Mouse (Mus musculus): ENCODE measurements around the gene Gpr39. TPM values are rescaled to one million over a fixed set of nuclear protein-coding genes. Genes with fewer than 3 reads are reported as not detected.
A peak's percentile ranks its signal among the peaks of the same experiment; 100 is the strongest.

The Gpr39 gene
- polyA plus RNA-seq, 1 experiment = 45.4 TPM

- Histone ChIP-seq H3K4me3 (ENCODE audit: low read depth, low read length) (no peak overlapping the region), H3K36me3 (ENCODE audit: control insufficient read depth, insufficient read depth, low read length) (no peaks in the 10 kb centered on the region), H3K4me1 (ENCODE audit: control insufficient read depth, insufficient read depth, insufficient read length, low read length) (peaks cover 2% of the 10 kb centered on the region; the same call in 1 of the 2 replicates), H3K27me3 (ENCODE audit: control insufficient read depth, insufficient read depth, low read length) (no peaks in the 10 kb centered on the region), H3K27ac (ENCODE audit: insufficient read depth, low read depth, low read length) (no peak overlapping the region)
- TF ChIP-seq POLR2A (IDR thresholded peaks at IDR 0.05; ENCODE audit: low read depth, low read length) (no peak), CTCF (IDR thresholded peaks at IDR 0.05; ENCODE audit: extremely low read depth, insufficient read length, insufficient replicate concordance, low read depth, low read length) (no peak)
- WGBS = 81% methylated on average over 5 of the region's 5 CpGs
These were observed 19.4 kb upstream of the Gpr39 start for GRCm38 (mm10) chr1:125657416-125657815.

DNA sequence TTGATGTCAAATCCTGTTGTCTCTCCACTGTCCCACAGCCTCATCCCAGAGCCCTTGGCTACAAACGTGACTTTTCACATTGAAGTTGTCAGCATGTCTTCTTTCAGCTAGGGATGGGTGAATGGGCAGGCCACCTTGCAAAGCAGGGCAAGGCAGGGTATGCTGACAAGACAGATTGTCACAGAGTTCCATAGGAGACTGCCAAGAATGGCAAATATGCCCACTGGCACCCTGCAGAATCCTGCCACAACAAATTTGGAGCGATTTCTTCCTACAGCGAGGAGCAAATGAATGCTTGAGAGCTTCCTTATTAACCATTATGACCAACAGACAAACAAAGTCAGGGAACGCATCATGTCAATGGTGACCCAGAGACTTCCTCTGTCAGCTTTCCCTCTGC is 16.6 kb upstream of the Gpr39 start:
- Histone ChIP-seq H3K4me1 (ENCODE audit: control insufficient read depth, insufficient read depth, insufficient read length, low read length) (peaks cover 7% of the 10 kb centered on the region; the same call in 1 of the 2 replicates), H3K27me3 (ENCODE audit: control insufficient read depth, insufficient read depth, low read length) (no peaks in the 10 kb centered on the region), H3K4me3 (ENCODE audit: low read depth, low read length) (no peak overlapping the region), H3K36me3 (ENCODE audit: control insufficient read depth, insufficient read depth, low read length) (no peaks in the 10 kb centered on the region), H3K27ac (ENCODE audit: insufficient read depth, low read depth, low read length) (no peak overlapping the region)
- 92% methylated on average over 4 of the region's 4 CpGs for WGBS
- TF ChIP-seq CTCF (IDR thresholded peaks at IDR 0.05; ENCODE audit: extremely low read depth, insufficient read length, insufficient replicate concordance, low read depth, low read length) (no peak), POLR2A (IDR thresholded peaks at IDR 0.05; ENCODE audit: low read depth, low read length) (no peak)

GRCm38 (mm10) chr1:125660901-125661300 is 15.9 kb upstream of the Gpr39 start:
- Histone ChIP-seq H3K4me3 (ENCODE audit: low read depth, low read length) (no peak overlapping the region), H3K4me1 (ENCODE audit: control insufficient read depth, insufficient read depth, insufficient read length, low read length) (peaks cover 7% of the 10 kb centered on the region; the same call in 1 of the 2 replicates), H3K36me3 (ENCODE audit: control insufficient read depth, insufficient read depth, low read length) (no peaks in the 10 kb centered on the region), H3K27ac (ENCODE audit: insufficient read depth, low read depth, low read length) (no peak overlapping the region; the same call in 1 of the 2 replicates), H3K27me3 (ENCODE audit: control insufficient read depth, insufficient read depth, low read length) (no peaks in the 10 kb centered on the region)
- 92% methylated on average over 4 of the region's 4 CpGs for WGBS
- TF ChIP-seq POLR2A (IDR thresholded peaks at IDR 0.05; ENCODE audit: low read depth, low read length) (no peak), CTCF (IDR thresholded peaks at IDR 0.05; ENCODE audit: extremely low read depth, insufficient read length, insufficient replicate concordance, low read depth, low read length) (no peak)

- Histone ChIP-seq H3K27ac (ENCODE audit: insufficient read depth, low read depth, low read length) (peak overlapping the region; percentile 99), H3K27me3 (ENCODE audit: control insufficient read depth, insufficient read depth, low read length) (no peaks in the 10 kb centered on the region), H3K4me3 (ENCODE audit: low read depth, low read length) (no peak overlapping the region), H3K36me3 (ENCODE audit: control insufficient read depth, insufficient read depth, low read length) (no peaks in the 10 kb centered on the region), H3K4me1 (ENCODE audit: control insufficient read depth, insufficient read depth, insufficient read length, low read length) (peaks cover 7% of the 10 kb centered on the region; the same call in 1 of the 2 replicates)
- WGBS = 32% methylated on average over 2 of the region's 2 CpGs
- TF ChIP-seq CTCF (IDR thresholded peaks at IDR 0.05; ENCODE audit: extremely low read depth, insufficient read length, insufficient replicate concordance, low read depth, low read length) = no peak
- TF ChIP-seq POLR2A (IDR thresholded peaks at IDR 0.05; ENCODE audit: low read depth, low read length) = no peak
These were observed 14.7 kb upstream of the Gpr39 start for GRCm38 (mm10) chr1:125662058-125662457.

DNA sequence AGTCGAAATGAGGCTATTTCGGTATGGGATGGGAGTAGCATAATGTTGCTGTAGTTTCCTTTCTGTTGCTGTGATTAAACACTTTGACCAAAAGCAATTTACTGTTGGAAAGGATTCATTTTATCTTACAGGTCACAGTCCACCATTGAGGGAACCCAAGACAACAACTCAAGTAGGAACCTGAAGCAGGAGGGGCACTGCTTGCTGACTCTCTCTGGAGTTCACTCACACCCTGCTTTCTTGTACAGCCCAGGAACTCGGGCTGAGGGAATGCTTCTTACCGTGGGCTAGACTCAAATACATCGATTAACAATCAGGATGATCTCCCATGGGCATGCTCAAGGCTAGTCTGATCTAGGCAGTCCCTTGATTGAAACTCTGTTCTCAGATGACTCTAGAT is 14.1 kb upstream of the Gpr39 start:
- Histone ChIP-seq H3K36me3 (ENCODE audit: control insufficient read depth, insufficient read depth, low read length) (no peaks in the 10 kb centered on the region), H3K4me1 (ENCODE audit: control insufficient read depth, insufficient read depth, insufficient read length, low read length) (peaks cover 7% of the 10 kb centered on the region; the same call in 1 of the 2 replicates), H3K27ac (ENCODE audit: insufficient read depth, low read depth, low read length) (peak overlapping the region; percentile 99), H3K4me3 (ENCODE audit: low read depth, low read length) (no peak overlapping the region), H3K27me3 (ENCODE audit: control insufficient read depth, insufficient read depth, low read length) (no peaks in the 10 kb centered on the region)
- 31% methylated on average over 5 of the region's 5 CpGs for WGBS
- no peak for TF ChIP-seq CTCF (IDR thresholded peaks at IDR 0.05; ENCODE audit: extremely low read depth, insufficient read length, insufficient replicate concordance, low read depth, low read length)
- TF ChIP-seq POLR2A (IDR thresholded peaks at IDR 0.05; ENCODE audit: low read depth, low read length) = no peak

- peak overlapping the region; percentile 99 for H3K27ac ChIP-seq (ENCODE audit: insufficient read depth, low read depth, low read length)
- WGBS = 5% methylated on average over 4 of the region's 4 CpGs
- no peak overlapping the region for H3K4me3 ChIP-seq (ENCODE audit: low read depth, low read length)
- no peaks in the 10 kb centered on the region for H3K36me3 ChIP-seq (ENCODE audit: control insufficient read depth, insufficient read depth, low read length)
- no peak for TF ChIP-seq CTCF (IDR thresholded peaks at IDR 0.05; ENCODE audit: extremely low read depth, insufficient read length, insufficient replicate concordance, low read depth, low read length)
- TF ChIP-seq POLR2A (IDR thresholded peaks at IDR 0.05; ENCODE audit: low read depth, low read length) = no peak
- no peaks in the 10 kb centered on the region for H3K27me3 ChIP-seq (ENCODE audit: control insufficient read depth, insufficient read depth, low read length)
- peaks cover 7% of the 10 kb centered on the region; the same call in 1 of the 2 replicates for H3K4me1 ChIP-seq (ENCODE audit: control insufficient read depth, insufficient read depth, insufficient read length, low read length)
These were observed 13.7 kb upstream of the Gpr39 start for GRCm38 (mm10) chr1:125663104-125663503.

DNA sequence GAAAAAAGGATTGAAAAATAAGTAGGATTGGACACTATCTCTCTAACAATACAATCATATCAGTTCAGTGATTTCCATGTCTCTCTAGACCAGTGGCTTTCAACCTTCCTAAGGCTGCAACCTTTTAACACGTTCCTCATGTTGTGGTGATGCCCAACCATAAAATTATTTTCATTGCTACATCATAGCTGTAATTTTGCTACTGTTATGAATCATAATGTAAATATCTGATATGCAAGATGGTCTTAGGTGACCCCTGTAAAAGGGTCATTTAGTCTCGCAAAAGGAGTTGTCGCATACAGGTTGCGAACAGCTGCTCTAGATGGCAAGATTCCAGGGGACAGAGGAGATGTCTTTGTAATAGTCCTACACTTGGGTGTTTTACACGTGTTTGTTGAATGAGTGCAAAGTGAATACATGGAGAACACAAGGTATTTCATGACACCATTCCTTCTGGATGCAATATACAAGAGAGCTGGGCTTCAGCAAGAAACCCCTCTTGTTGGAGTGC is 11.6 kb upstream of the Gpr39 start:
- WGBS = 36% methylated on average over 5 of the region's 5 CpGs
- no peaks in the 10 kb centered on the region for H3K36me3 ChIP-seq (ENCODE audit: control insufficient read depth, insufficient read depth, low read length)
- no peak overlapping the region for H3K27ac ChIP-seq (ENCODE audit: insufficient read depth, low read depth, low read length)
- H3K4me1 ChIP-seq (ENCODE audit: control insufficient read depth, insufficient read depth, insufficient read length, low read length) = peaks cover 7% of the 10 kb centered on the region; the same call in 1 of the 2 replicates
- no peak overlapping the region for H3K4me3 ChIP-seq (ENCODE audit: low read depth, low read length)
- H3K27me3 ChIP-seq (ENCODE audit: control insufficient read depth, insufficient read depth, low read length) = no peaks in the 10 kb centered on the region
- no peak for TF ChIP-seq POLR2A (IDR thresholded peaks at IDR 0.05; ENCODE audit: low read depth, low read length)
- no peak for TF ChIP-seq CTCF (IDR thresholded peaks at IDR 0.05; ENCODE audit: extremely low read depth, insufficient read length, insufficient replicate concordance, low read depth, low read length)
